Mouse (Mus musculus): ENCODE measurements around the gene Nfkb2.

Nfkb2 gene

GRCm38 (mm10) chr19:46344710-46345419 lies 40.7 kb downstream of the Nfkb2 start:
- DNase-seq (ENCODE audit: low spot score in 2 of 2), result no peak

- no peak for DNase-seq (ENCODE audit: low spot score in 2 of 2)
Measured at GRCm38 (mm10) chr19:46347146-46347545, 43.0 kb downstream of the Nfkb2 start.

GRCm38 (mm10) chr19:46347936-46348668 lies 44.0 kb downstream of the Nfkb2 start:
- no peak for DNase-seq (ENCODE audit: low spot score in 2 of 2)

GRCm38 (mm10) chr19:46348761-46349458 lies 44.8 kb downstream of the Nfkb2 start:
- DNase-seq (ENCODE audit: low spot score in 2 of 2), result peak in 1 of 2 experiments; percentile 78

GRCm38 (mm10) chr19:46349550-46349949 lies 45.4 kb downstream of the Nfkb2 start:
- DNase-seq (ENCODE audit: low spot score in 2 of 2), result no peak

- DNase-seq (ENCODE audit: low spot score in 2 of 2), result no peak
Measured at GRCm38 (mm10) chr19:46350168-46350932, 46.2 kb downstream of the Nfkb2 start, which contains the start of gene 2310034G01Rik. TSS of gene 2310034G01Rik (minus strand) at chr19:46350302.

GRCm38 (mm10) chr19:46356701-46357138 lies 52.6 kb downstream of the Nfkb2 start:
- peak; percentile 78 to 84 for DNase-seq (ENCODE audit: low spot score in 2 of 2)

- DNase-seq (ENCODE audit: low spot score in 2 of 2), result no peak
Measured at GRCm38 (mm10) chr19:46357344-46358280, 53.5 kb downstream of the Nfkb2 start.

- no peak for DNase-seq (ENCODE audit: low spot score in 2 of 2)
Measured at GRCm38 (mm10) chr19:46358381-46358780, 54.3 kb downstream of the Nfkb2 start.
